Mouse (Mus musculus) embryonic facial prominence, embryonic 11.5 days (tissue): ENCODE measurements around the gene Hoxc10. TPM values are rescaled to one million over a fixed set of nuclear protein-coding genes. Genes with fewer than 3 reads are reported as not detected.

Experiments
- ATAC-seq: fragments of 200-750 bp; cut with Nextera tagmentation; replicated peaks from 2 replicates; pipeline ENCODE4 v1.8.0; 2017; ENCODE audit warnings: low read depth; ENCODE audit not compliant: insufficient number of reproducible peaks, low FRiP score, low TSS enrichment
- DNase-seq: peaks from one replicate; pipeline ENCODE4 v3.0.0-alpha.2; 2015; ENCODE audit warnings: low spot score
- H3K27ac ChIP-seq: fragments of 300-500 bp; sonication (generic); replicated peaks from 2 replicates; pipeline ENCODE4 v1.5.1; 2014; ENCODE audit warnings: mild to moderate bottlenecking, low read depth, low read length, control low read depth
- H3K27me3 ChIP-seq: fragments of 300-500 bp; sonication (generic); 2 replicates; pipeline ENCODE4 v1.6.1; 2014; ENCODE audit warnings: mild to moderate bottlenecking, low read length, moderate library complexity, mixed read lengths; ENCODE audit not compliant: control insufficient read depth, insufficient read depth
- H3K36me3 ChIP-seq: fragments of 300-500 bp; sonication (generic); replicated peaks from 2 replicates; pipeline ENCODE4 v1.6.1; 2014; ENCODE audit warnings: low read depth, mild to moderate bottlenecking, low read length, moderate library complexity, mixed read lengths; ENCODE audit not compliant: control insufficient read depth, insufficient read depth
- H3K4me1 ChIP-seq: fragments of 300-500 bp; sonication (generic); 2 replicates; pipeline ENCODE4 v1.6.1; 2014; ENCODE audit warnings: low read length, mixed read lengths; ENCODE audit not compliant: control insufficient read depth, insufficient read depth
- H3K4me2 ChIP-seq: fragments of 300-500 bp; sonication (generic); 2 replicates; pipeline ENCODE4 v1.6.1; 2014; ENCODE audit warnings: low read depth, mild to moderate bottlenecking, control low read depth, low read length, moderate library complexity
- H3K4me3 ChIP-seq: fragments of 300-500 bp; sonication (generic); 2 replicates; pipeline ENCODE4 v1.5.1; 2014; ENCODE audit warnings: low read depth, low read length, control low read depth
- H3K9ac ChIP-seq: fragments of 300-500 bp; sonication (generic); replicated peaks from 2 replicates; pipeline ENCODE4 v1.6.1; 2014; ENCODE audit warnings: mild to moderate bottlenecking, control low read depth, low read length
- H3K9me3 ChIP-seq: fragments of 300-500 bp; sonication (generic); replicated peaks from 2 replicates; pipeline ENCODE4 v1.6.1; 2016; ENCODE audit warnings: mild to moderate bottlenecking, low read length, inconsistent platforms, mixed read lengths; ENCODE audit not compliant: control insufficient read depth
- WGBS: fragments of 180-500 bp; shearing (Covaris S2); extraction: QIAGEN DNeasy Blood & Tissue Kit; methylation state at CpG from one replicate; pipeline ENCODE4 v1.1.7; 2014; 5-methylcytosine and 5-hydroxymethylcytosine counted together
- polyA plus RNA-seq: library from polyadenylated mRNA; unstranded; fragments of >200 nt; fragmentation: Nextera tagmentation; extraction: Ambion mirVana; gene quantifications from 2 replicates; pipeline ENCODE4 v1.2.1, GENCODE M21; 2014

Gene Hoxc10
- not detected in 2 replicates for polyA plus RNA-seq

DNA sequence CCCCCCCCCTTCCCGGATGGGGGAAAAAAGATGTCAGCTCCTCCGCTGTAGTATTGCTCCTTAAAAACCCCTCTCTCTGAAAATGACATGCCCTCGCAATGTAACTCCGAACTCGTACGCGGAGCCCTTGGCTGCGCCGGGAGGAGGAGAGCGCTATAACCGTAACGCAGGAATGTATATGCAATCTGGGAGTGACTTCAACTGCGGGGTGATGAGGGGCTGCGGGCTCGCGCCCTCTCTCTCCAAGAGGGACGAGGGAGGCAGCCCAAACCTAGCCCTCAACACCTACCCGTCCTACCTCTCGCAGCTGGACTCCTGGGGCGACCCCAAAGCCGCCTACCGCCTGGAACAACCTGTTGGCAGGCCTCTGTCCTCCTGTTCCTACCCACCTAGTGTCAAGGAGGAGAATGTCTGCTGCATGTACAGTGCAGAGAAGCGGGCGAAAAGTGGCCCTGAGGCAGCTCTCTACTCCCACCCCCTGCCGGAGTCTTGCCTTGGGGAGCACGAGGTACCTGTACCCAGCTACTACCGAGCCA is at the start of gene Hoxc10:
Gene Hoxc10, plus strand, starts transcription at position 21 of the 536 bp plus-strand sequence.
- ATAC-seq (no peak; the same call in 1 of the 2 replicates), DNase-seq (no peak)
- no peaks in the 10 kb centered on the region for H3K36me3 ChIP-seq
- H3K4me2 ChIP-seq: no peak within 1 kb of the TSS
- H3K9ac ChIP-seq: no peak within 1 kb of the TSS
- H3K27ac ChIP-seq: no peak within 1 kb of the TSS
- H3K27me3 ChIP-seq: peaks cover 90% of the 10 kb centered on the region
- H3K9me3 ChIP-seq: no peaks in the 10 kb centered on the region
- H3K4me3 ChIP-seq: no peak within 1 kb of the TSS
- no peaks in the 10 kb centered on the region for H3K4me1 ChIP-seq
- WGBS: 1% methylated on average over 27 of the region's 27 CpGs

DNA sequence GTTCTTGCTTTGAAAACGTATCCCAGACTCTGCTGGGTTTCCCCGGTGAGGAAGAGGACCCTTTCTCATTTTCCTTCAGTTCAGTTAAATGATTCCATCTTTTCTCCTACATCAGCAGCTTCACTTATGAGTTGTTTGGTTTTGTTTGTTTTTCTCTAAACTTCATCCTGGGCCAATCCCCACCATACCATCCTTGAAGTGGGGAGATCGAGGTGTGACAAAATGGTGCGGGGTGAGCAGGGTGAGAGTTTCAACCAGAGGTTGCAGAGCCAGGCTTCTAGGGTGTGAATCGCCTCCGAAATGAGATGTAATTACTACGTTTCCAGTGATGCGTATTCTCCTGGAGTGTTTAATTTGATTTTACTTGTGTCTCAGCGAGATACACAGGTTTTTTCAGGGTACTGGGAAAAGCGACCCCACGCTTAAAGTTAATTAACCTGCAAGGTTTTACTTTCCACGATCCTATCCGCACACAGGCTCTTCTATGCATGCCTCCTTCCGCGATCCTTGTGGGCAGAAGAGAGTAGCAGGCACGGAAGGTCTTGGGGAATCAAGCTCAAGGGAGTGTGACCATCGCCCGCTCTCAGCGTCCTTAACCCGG is 48.5 kb upstream of the Hoxc10 start:
- Histone ChIP-seq H3K27ac (no peak overlapping the region), H3K4me1 (no peaks in the 10 kb centered on the region), H3K4me3 (no peak overlapping the region), H3K36me3 (no peaks in the 10 kb centered on the region), H3K9ac (no peak overlapping the region), H3K9me3 (no peaks in the 10 kb centered on the region), H3K4me2 (no peak overlapping the region), H3K27me3 (peaks cover 89% of the 10 kb centered on the region)
- ATAC-seq (no peak), DNase-seq (no peak)
- WGBS: 2% methylated on average over 20 of the region's 20 CpGs

DNA sequence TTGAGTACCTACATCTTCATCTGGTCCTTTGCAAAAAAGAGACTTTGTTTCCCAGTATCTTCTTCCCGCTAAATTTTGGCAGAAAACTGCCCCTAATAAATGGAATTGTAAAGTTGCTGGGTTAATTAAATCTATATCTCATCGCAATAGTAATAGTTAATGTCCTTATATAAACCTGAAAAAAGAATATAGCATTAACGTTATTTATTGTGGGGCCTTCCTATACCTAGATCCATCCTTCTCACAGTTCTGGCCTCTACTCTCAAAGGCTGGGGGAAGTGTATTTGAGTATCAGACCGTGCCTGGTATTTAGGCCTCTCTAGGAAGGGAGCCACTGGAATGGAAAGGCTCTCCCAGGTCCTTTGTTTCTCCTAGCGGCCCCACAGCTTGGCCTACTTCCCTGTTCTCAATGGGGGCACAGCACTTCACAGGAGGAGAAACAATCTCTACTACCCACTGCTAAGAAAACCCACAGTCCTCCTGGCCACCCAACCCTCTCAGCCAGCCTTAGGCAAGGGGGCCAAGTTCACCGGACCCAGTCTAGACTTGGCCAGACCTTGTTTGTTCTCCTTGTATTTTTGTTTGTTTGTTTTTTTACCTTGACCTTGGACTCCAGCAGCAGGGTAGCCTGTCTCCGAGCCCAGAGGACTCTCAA is 47.9 kb upstream of the Hoxc10 start:
- DNase-seq: no peak
- ATAC-seq: no peak
- Histone ChIP-seq H3K4me3 (no peak overlapping the region), H3K27me3 (peaks cover 91% of the 10 kb centered on the region), H3K4me1 (no peaks in the 10 kb centered on the region), H3K9ac (no peak overlapping the region), H3K9me3 (no peaks in the 10 kb centered on the region), H3K4me2 (no peak overlapping the region), H3K27ac (no peak overlapping the region), H3K36me3 (no peaks in the 10 kb centered on the region)
- WGBS: 3% methylated on average over 7 of the region's 7 CpGs

DNA sequence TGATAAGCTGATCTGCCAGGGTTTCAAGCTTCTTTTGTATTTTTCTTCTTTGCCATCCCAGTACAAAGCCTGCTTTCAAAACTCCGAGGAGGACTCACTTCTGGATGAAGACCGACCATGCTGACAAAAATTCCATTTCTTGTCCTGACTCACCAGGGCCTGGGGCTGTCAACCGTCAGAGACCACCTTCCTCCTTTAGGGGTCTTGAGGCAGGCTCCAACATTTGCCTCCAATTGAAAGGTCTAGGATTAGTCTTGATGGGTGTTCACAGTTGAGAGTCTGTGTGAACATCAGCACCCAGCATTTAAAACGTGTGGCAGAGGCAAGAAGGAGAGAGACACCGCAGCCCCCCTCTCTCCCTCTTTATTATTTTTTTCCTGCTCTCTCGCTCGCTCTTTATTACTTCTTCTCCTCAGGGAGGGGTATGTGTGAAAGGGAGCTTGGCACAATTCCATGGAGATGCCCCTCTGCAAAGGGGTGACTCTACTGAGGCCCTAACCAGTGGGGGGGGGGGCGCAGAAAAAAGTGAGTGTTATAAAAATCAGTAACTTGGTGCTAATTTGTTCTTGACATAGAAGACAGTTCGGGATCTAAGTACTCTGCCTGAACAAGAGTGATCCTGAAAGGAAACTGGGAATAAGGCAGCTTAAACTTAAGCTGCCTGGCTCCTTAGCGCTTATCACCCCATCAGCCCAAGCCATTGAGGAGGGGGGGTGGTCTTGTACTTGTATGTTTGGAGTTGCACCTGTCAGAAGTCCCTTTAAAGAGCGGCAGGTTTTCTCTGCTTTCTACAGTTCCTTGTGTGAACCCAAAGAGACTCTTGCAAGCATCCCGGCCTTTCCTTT is 47.0 kb upstream of the Hoxc10 start:
- Histone ChIP-seq H3K9ac (no peak overlapping the region), H3K27me3 (peaks cover 92% of the 10 kb centered on the region), H3K27ac (no peak overlapping the region), H3K36me3 (no peaks in the 10 kb centered on the region), H3K4me1 (no peaks in the 10 kb centered on the region), H3K9me3 (no peaks in the 10 kb centered on the region), H3K4me2 (no peak overlapping the region), H3K4me3 (no peak overlapping the region)
- DNase-seq: no peak
- WGBS: 4% methylated on average over 12 of the region's 12 CpGs
- ATAC-seq: no peak

DNA sequence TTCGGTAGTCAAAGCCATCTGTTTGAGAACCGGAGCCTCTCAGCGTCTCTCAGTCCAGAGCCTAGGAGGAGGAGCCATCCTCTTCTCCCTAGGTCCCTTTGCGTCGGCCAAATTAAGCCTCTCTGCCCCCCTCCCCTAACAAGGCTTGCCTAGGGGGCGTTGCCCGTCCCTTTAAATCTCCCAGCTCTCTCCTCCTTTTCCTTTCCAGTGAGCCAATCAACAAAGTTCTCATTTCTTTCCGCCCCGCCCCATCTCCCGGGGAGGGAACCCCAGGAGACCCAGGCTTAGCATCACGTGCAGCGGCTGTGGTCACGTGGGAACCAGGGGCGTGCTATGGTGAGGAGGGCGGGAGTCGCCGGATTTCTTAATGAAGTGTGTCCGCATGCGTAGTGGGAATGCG is 46.0 kb upstream of the Hoxc10 start:
- H3K4me2 ChIP-seq: no peak overlapping the region
- H3K4me3 ChIP-seq: no peak overlapping the region
- under 1% methylated on average over 18 of the region's 20 CpGs for WGBS
- H3K9me3 ChIP-seq: no peaks in the 10 kb centered on the region
- H3K36me3 ChIP-seq: no peaks in the 10 kb centered on the region
- peaks cover 90% of the 10 kb centered on the region for H3K27me3 ChIP-seq
- no peak overlapping the region for H3K9ac ChIP-seq
- ATAC-seq (peak; percentile 58; the same call in 1 of the 2 replicates), DNase-seq (peak; percentile 80)
- no peaks in the 10 kb centered on the region for H3K4me1 ChIP-seq
- H3K27ac ChIP-seq: no peak overlapping the region

DNA sequence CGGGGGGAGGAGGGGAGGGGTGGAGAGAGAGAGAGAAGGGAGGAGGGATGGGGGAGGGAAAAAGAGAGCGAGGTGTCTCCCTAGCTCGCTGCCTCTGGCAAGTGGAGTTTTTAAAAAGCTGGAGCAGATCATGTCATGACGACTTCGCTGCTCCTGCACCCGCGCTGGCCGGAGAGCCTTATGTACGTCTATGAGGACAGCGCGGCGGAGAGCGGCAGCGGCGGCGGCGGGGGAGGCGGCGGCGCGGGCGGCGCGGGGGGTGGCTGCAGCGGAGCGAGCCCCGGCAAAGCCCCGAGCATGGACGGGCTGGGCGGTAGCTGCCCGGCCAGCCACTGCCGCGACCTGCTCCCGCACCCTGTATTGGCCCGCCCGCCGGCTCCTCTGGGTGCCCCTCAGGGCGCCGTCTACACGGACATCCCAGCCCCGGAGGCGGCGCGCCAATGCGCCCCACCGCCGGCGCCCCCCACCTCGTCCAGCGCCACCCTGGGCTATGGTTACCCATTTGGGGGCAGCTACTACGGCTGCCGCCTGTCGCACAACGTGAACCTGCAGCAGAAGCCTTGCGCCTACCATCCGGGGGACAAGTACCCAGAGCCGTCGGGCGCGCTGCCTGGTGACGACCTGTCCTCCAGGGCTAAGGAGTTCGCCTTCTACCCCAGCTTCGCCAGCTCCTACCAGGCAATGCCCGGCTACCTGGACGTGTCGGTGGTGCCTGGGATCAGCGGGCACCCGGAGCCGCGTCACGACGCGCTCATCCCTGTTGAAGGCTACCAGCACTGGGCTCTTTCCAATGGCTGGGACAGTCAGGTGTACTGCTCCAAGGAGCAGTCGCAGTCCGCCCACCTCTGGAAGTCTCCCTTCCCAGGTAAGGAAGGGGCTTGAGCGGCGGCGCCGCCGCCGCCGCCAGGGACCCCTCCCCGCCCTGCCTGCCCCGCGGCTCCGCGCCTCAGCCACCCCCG is 45.3 kb upstream of the Hoxc10 start, which contains the start of gene Hoxc13:
Gene Hoxc13, plus strand, starts transcription at position 51 of the 959 bp plus-strand sequence.
- under 1% methylated on average over 59 of the region's 88 CpGs for WGBS
- ATAC-seq: peak; percentile 57; the same call in 1 of the 2 replicates
- no peaks in the 10 kb centered on the region for H3K36me3 ChIP-seq
- DNase-seq: no peak
- no peaks in the 10 kb centered on the region for H3K4me1 ChIP-seq
- H3K4me2 ChIP-seq: peak within 1 kb of the TSS; percentile 5; the same call in 1 of the 2 replicates
- H3K27ac ChIP-seq: no peak within 1 kb of the TSS
- H3K9me3 ChIP-seq: no peaks in the 10 kb centered on the region
- H3K4me3 ChIP-seq: peak within 1 kb of the TSS; percentile 3; the same call in 1 of the 2 replicates
- H3K27me3 ChIP-seq: peaks cover 90% of the 10 kb centered on the region
- H3K9ac ChIP-seq: no peak within 1 kb of the TSS

DNA sequence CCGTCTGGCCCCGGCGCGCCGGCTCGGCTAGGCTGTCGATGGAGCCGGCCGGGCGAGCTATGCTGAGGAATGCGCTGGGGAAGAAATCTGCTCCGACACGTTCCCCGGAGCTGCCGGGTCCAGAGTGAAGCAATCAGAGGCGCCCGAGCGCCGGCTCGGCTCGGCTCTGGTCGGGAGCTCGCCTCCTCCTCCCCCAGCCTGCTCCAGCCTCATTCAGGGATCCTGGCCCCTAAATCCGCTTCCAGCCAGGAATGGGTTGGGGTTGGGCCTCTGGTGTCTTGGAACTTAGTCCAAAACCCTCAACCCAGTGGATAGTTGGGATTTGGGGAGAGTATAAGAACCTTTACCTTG is 44.6 kb upstream of the Hoxc10 start:
- ATAC-seq (peak; percentile 16; the same call in 1 of the 2 replicates), DNase-seq (no peak)
- Histone ChIP-seq H3K4me1 (no peaks in the 10 kb centered on the region), H3K27me3 (peaks cover 88% of the 10 kb centered on the region), H3K4me3 (no peak overlapping the region), H3K27ac (no peak overlapping the region), H3K9ac (no peak overlapping the region), H3K36me3 (no peaks in the 10 kb centered on the region), H3K4me2 (no peak overlapping the region), H3K9me3 (no peaks in the 10 kb centered on the region)
- under 1% methylated on average over 24 of the region's 24 CpGs for WGBS
